Mouse (Mus musculus): ENCODE measurements around the gene Galnt10. TPM values are rescaled to one million over a fixed set of nuclear protein-coding genes. Genes with fewer than 3 reads are reported as not detected.

The Galnt10 gene
- total and polyA plus RNA-seq, 3 experiments, result 0.07 to 0.85 TPM; not detected in 1

DNA sequence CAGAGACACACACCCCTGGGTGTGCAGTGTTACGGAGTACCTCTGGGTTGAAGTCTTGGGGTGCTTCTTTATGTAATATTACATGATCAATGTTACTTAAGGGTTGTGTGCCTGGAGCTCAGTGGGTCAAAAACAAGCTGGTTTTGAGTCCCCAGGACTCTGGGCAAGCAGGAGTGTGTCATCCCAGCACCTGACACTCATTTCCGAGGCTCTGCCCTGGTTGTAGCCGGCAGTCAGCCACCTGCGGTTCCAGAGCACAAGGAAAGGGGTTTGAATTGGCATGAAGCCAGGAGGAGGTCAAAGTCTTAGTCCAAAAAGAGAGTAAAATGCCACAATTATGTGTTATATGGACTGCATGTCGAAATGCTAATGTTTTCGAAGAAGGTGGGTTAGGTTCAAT is 74.8 kb downstream of the Galnt10 start:
- Histone ChIP-seq H3K9ac (ENCODE audit: insufficient read depth, low read depth) (no peak overlapping the region), H3K79me2 (replicated peaks; ENCODE audit: control insufficient read depth, extremely low read depth, insufficient read depth, poor library complexity, severe bottlenecking) (no peaks in the 10 kb centered on the region), H3K9me3 (replicated peaks; ENCODE audit: low read length) (peaks cover 8% of the 10 kb centered on the region), H3K36me3 (replicated peaks in 1 of 2; ENCODE audit: control insufficient read depth in 1 of 2, insufficient read depth in 1 of 2, low read length in 1 of 2) (no peaks in the 10 kb centered on the region), H3K27ac (ENCODE audit: insufficient read depth, low read depth) (no peak overlapping the region), H3K4me3 (replicated peaks in 1 of 3; ENCODE audit: low read depth in 2 of 3, low read length in 2 of 3, poor library complexity in 1 of 3) (no peak overlapping the region), H3K4me2 (ENCODE audit: insufficient read depth, low read depth, poor library complexity, severe bottlenecking) (no peak overlapping the region), H3K27me3 (replicated peaks) (peaks cover 81% of the 10 kb centered on the region), H3K4me1 (ENCODE audit: control insufficient read depth in 1 of 2, insufficient read depth in 2 of 2) (no peaks in the 10 kb centered on the region)
- dilution Hi-C loops (cut with MboI; ENCODE audit: extremely low pct_ligation_motif_present, extremely low pct_unique_long_range_greater_than_20kb, low sequenced_read_pairs) (no loop called here), in situ Hi-C loops (cut with MboI; ENCODE audit: low pct_ligation_motif_present, low pct_unique_long_range_greater_than_20kb, low sequenced_read_pairs) (no loop called here)
- no peak for TF ChIP-seq SIN3A (IDR thresholded peaks at IDR 0.05; ENCODE audit: low read length)
- no peak for TF ChIP-seq ZC3H11A (IDR thresholded peaks at IDR 0.05; ENCODE audit: low read depth, low read length)
- TF ChIP-seq RCOR1 (conservative IDR thresholded peaks at IDR 0.05; ENCODE audit: low read depth, low read length), result no peak
- no peak for TF ChIP-seq TCF12 (IDR thresholded peaks at IDR 0.05; ENCODE audit: low read depth, low read length)
- TF ChIP-seq MAFK (IDR thresholded peaks at IDR 0.05; ENCODE audit: insufficient replicate concordance, low read length), result no peak
- no peak for TF ChIP-seq CHD1 (IDR thresholded peaks at IDR 0.05; ENCODE audit: low read depth, low read length)
- no peak for DNase-seq (ENCODE audit: extremely low read depth)

DNA sequence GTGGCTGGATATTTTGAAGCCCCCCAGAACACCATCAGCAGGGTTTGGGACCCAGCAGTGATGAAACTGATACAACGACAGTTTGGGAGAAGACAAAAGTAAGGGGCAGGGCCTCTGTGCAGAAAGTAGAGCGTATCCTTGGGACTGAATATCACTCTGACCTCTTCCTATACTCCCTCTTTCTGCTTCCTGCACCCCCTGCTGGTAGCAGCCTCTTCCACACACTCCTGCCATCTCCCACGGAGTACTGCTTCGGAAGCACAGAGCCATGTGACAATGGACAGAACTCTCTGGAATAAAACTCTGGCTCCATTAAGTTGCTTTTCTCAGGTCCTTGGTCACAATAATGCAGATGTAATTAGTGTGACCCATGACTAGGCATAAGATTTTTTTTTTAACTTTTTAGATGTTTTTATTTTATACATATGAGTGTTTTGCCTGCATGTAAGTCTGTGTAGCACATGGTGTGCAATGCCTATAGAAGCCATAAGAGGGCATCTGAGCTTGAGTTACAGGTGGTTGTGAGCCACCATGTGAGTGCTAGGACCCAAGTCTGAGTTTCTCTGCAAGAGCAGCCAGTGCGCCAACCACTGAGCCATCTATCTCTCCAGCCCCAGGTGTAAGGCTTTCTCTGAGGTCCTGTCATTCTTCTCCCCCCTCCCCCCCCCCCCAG is 79.7 kb downstream of the Galnt10 start:
- Histone ChIP-seq H3K4me1 (ENCODE audit: control insufficient read depth in 1 of 2, insufficient read depth in 2 of 2) (no peaks in the 10 kb centered on the region), H3K36me3 (replicated peaks in 1 of 2; ENCODE audit: control insufficient read depth in 1 of 2, insufficient read depth in 1 of 2, low read length in 1 of 2) (no peaks in the 10 kb centered on the region), H3K79me2 (replicated peaks; ENCODE audit: control insufficient read depth, extremely low read depth, insufficient read depth, poor library complexity, severe bottlenecking) (no peaks in the 10 kb centered on the region), H3K27ac (ENCODE audit: insufficient read depth, low read depth) (no peak overlapping the region), H3K4me3 (replicated peaks in 1 of 3; ENCODE audit: low read depth in 2 of 3, low read length in 2 of 3, poor library complexity in 1 of 3) (no peak overlapping the region), H3K9ac (ENCODE audit: insufficient read depth, low read depth) (no peak overlapping the region), H3K4me2 (ENCODE audit: insufficient read depth, low read depth, poor library complexity, severe bottlenecking) (no peak overlapping the region), H3K27me3 (replicated peaks) (peaks cover 83% of the 10 kb centered on the region), H3K9me3 (replicated peaks; ENCODE audit: low read length) (peaks cover 4% of the 10 kb centered on the region)
- dilution Hi-C loops (cut with MboI; ENCODE audit: extremely low pct_ligation_motif_present, extremely low pct_unique_long_range_greater_than_20kb, low sequenced_read_pairs), result no loop called here
- in situ Hi-C loops (cut with MboI; ENCODE audit: low pct_ligation_motif_present, low pct_unique_long_range_greater_than_20kb, low sequenced_read_pairs), result no loop called here
- DNase-seq (ENCODE audit: extremely low read depth), result no peak
- no peak for TF ChIP-seq MXI1 (IDR thresholded peaks at IDR 0.05; ENCODE audit: low read depth, low read length)
- TF ChIP-seq CHD2 (IDR thresholded peaks at IDR 0.05; ENCODE audit: low read length), result no peak
- TF ChIP-seq PAX5 (IDR thresholded peaks at IDR 0.05; ENCODE audit: low read length), result no peak
- TF ChIP-seq SMC3 (IDR thresholded peaks at IDR 0.05; ENCODE audit: low read depth, low read length), result peak; percentile 36
- TF ChIP-seq RCOR1 (conservative IDR thresholded peaks at IDR 0.05; ENCODE audit: low read depth, low read length), result no peak
- no peak for TF ChIP-seq POLR2AphosphoS2 (IDR thresholded peaks at IDR 0.05; ENCODE audit: low read depth, low read length)
- TF ChIP-seq ZNF384 (IDR thresholded peaks at IDR 0.05; ENCODE audit: low read depth, low read length), result no peak
- no peak for TF ChIP-seq TCF12 (IDR thresholded peaks at IDR 0.05; ENCODE audit: low read depth, low read length)
- no peak for TF ChIP-seq E2F4 (IDR thresholded peaks at IDR 0.05; ENCODE audit: insufficient replicate concordance, low read depth, low read length)
- TF ChIP-seq POLR2A (IDR thresholded peaks at IDR 0.05; ENCODE audit: low read depth, low read length), result no peak
- TF ChIP-seq RAD21 (IDR thresholded peaks at IDR 0.05; ENCODE audit: low read depth, low read length), result peak; percentile 3
- TF ChIP-seq NRF1 (IDR thresholded peaks at IDR 0.05; ENCODE audit: low read depth, low read length), result no peak
- no peak for TF ChIP-seq ETS1 (conservative IDR thresholded peaks at IDR 0.05; ENCODE audit: low read depth, low read length)
- no peak for TF ChIP-seq USF2 (conservative IDR thresholded peaks at IDR 0.05; ENCODE audit: low read depth, low read length)
- peak in 1 of 2 experiments; percentile 28; a peak in 2 of 4 replicates for TF ChIP-seq CTCF (conservative IDR thresholded peaks at IDR 0.05 in 1 of 2, IDR thresholded peaks at IDR 0.05 in 1 of 2; ENCODE audit: low read depth in 2 of 2, low read length in 2 of 2)
- TF ChIP-seq USF1 (IDR thresholded peaks at IDR 0.05; ENCODE audit: low read depth, low read length), result no peak
- no peak for TF ChIP-seq MAZ (IDR thresholded peaks at IDR 0.05; ENCODE audit: low read depth, low read length)
- no peak for TF ChIP-seq IRF4 (IDR thresholded peaks at IDR 0.05; ENCODE audit: low read depth, low read length)
- no peak for TF ChIP-seq EP300 (IDR thresholded peaks at IDR 0.05; ENCODE audit: low read length)
- TF ChIP-seq SIN3A (IDR thresholded peaks at IDR 0.05; ENCODE audit: low read length), result no peak
- no peak for TF ChIP-seq ELF1 (IDR thresholded peaks at IDR 0.05; ENCODE audit: low read depth, low read length)
- TF ChIP-seq NELFE (IDR thresholded peaks at IDR 0.05; ENCODE audit: low read depth, low read length), result no peak
- no peak for TF ChIP-seq HCFC1 (IDR thresholded peaks at IDR 0.05; ENCODE audit: low read depth, low read length)
- peak; percentile 55; the same call in 1 of the 2 replicates for TF ChIP-seq MYC (IDR thresholded peaks at IDR 0.05; ENCODE audit: low read depth, low read length)
- TF ChIP-seq JUND (conservative IDR thresholded peaks at IDR 0.05; ENCODE audit: low read depth, low read length), result no peak
- TF ChIP-seq MAX (IDR thresholded peaks at IDR 0.05; ENCODE audit: low read length), result no peak
- TF ChIP-seq JUN (IDR thresholded peaks at IDR 0.05; ENCODE audit: insufficient read depth, low read depth, low read length), result no peak
- no peak for TF ChIP-seq UBTF (IDR thresholded peaks at IDR 0.05; ENCODE audit: low read depth, low read length)
- TF ChIP-seq TBP (conservative IDR thresholded peaks at IDR 0.05; ENCODE audit: low read depth, low read length), result no peak
